Mouse (Mus musculus): ENCODE measurements around the gene Chst10. TPM values are rescaled to one million over a fixed set of nuclear protein-coding genes. Genes with fewer than 3 reads are reported as not detected.

Chst10 gene
- polyA plus RNA-seq, 1 experiment from 2014 or later: 3.9 TPM

DNA sequence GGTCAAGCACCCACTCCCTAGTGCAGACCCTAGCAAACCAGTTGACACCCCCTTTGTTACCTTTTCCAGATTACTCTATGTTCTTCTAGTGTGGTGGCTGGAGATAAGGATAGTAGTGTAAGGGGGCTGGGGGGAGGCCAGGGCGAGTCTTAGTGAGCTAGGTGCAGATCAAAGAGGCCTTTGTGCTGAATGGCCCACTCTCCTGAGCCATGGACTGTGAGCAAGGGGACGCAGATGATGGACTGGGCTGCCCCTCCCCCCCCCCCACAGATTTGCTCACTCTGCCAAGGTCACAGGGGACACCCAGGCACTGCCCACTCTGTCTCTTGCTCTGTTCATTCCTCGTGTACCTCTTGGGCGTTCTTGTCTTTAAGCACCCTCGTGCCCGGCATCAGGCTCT lies 10.9 kb downstream of the Chst10 start:
- Histone ChIP-seq H3K4me1 (replicated peaks; ENCODE audit: insufficient read depth, low read length) (no peaks in the 10 kb centered on the region), H3K27me3 (ENCODE audit: insufficient read depth, low read length) (no peaks in the 10 kb centered on the region), H3K9me3 (replicated peaks; ENCODE audit: low read length) (no peaks in the 10 kb centered on the region), H3K9ac (ENCODE audit: low read depth, low read length) (no peak overlapping the region), H3K27ac (no peak overlapping the region), H3K36me3 (ENCODE audit: insufficient read depth, low read length) (no peaks in the 10 kb centered on the region), H3K4me2 (ENCODE audit: low read length) (no peak overlapping the region), H3K4me3 (replicated peaks; ENCODE audit: low read depth, low read length) (no peak overlapping the region)
- no peak for DNase-seq (ENCODE audit: low spot score)
- WGBS: 70% methylated on average over 6 of the region's 6 CpGs
- no peak for TF ChIP-seq CTCF (IDR thresholded peaks at IDR 0.05; ENCODE audit: low read depth)
- no peak for ATAC-seq (replicated peaks; ENCODE audit: low FRiP score, low read depth)

DNA sequence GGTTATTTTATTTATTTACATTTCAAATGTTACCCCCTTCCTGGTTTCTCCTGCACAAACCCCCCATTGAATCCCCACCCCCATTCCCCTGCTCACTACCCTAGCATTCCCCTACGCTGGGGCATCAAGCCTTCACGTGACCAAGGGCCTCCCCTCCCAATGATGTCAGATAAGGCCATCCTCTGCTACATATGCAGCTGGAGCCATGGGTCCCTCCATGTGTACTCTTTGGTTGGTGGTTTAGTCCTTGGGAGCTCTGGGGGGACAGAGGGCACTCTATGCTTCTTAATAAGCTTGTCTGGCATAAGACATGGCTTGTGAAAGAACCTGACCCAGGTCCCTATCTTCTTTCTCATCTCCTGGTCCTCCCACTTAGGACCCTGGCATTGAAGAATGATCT lies 11.4 kb downstream of the Chst10 start:
- no peak overlapping the region for H3K4me3 ChIP-seq (replicated peaks; ENCODE audit: low read depth, low read length)
- no peaks in the 10 kb centered on the region for H3K4me1 ChIP-seq (replicated peaks; ENCODE audit: insufficient read depth, low read length)
- H3K27me3 ChIP-seq (ENCODE audit: insufficient read depth, low read length): no peaks in the 10 kb centered on the region
- ATAC-seq (replicated peaks; ENCODE audit: low FRiP score, low read depth) (no peak), DNase-seq (ENCODE audit: low spot score) (no peak)
- no peak overlapping the region for H3K27ac ChIP-seq
- WGBS: 78% methylated on average over 2 of the region's 2 CpGs
- H3K9ac ChIP-seq (ENCODE audit: low read depth, low read length): no peak overlapping the region
- H3K36me3 ChIP-seq (ENCODE audit: insufficient read depth, low read length): no peaks in the 10 kb centered on the region
- no peak for TF ChIP-seq CTCF (IDR thresholded peaks at IDR 0.05; ENCODE audit: low read depth)
- H3K4me2 ChIP-seq (ENCODE audit: low read length): no peak overlapping the region
- H3K9me3 ChIP-seq (replicated peaks; ENCODE audit: low read length): no peaks in the 10 kb centered on the region

DNA sequence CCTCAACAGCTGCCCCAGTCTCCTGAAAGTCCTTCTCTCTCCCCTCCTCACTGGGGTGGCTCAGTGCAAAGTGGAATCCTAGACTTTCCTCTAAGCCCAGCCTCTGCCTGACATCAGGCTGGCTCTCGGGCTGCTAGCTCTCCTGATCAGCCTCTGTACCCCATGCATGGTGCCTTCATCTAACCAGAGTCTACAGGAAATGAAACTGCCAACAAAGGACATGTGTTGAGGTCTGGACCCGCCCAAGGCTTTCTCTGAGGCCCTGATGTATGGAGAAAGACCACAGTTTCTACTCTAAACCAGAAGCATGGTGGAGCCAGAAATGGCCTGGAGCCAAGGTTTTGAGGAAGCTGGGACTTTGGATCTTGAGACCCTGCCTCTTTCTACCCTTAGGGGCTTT lies 12.0 kb downstream of the Chst10 start:
- Histone ChIP-seq H3K4me1 (replicated peaks; ENCODE audit: insufficient read depth, low read length) (no peaks in the 10 kb centered on the region), H3K4me2 (ENCODE audit: low read length) (no peak overlapping the region), H3K27me3 (ENCODE audit: insufficient read depth, low read length) (no peaks in the 10 kb centered on the region), H3K36me3 (ENCODE audit: insufficient read depth, low read length) (no peaks in the 10 kb centered on the region), H3K9ac (ENCODE audit: low read depth, low read length) (no peak overlapping the region), H3K9me3 (replicated peaks; ENCODE audit: low read length) (no peaks in the 10 kb centered on the region), H3K4me3 (replicated peaks; ENCODE audit: low read depth, low read length) (no peak overlapping the region), H3K27ac (no peak overlapping the region)
- no peak for TF ChIP-seq CTCF (IDR thresholded peaks at IDR 0.05; ENCODE audit: low read depth)
- ATAC-seq (replicated peaks; ENCODE audit: low FRiP score, low read depth) (no peak), DNase-seq (ENCODE audit: low spot score) (no peak)
- WGBS: 66% methylated on average over 2 of the region's 2 CpGs

DNA sequence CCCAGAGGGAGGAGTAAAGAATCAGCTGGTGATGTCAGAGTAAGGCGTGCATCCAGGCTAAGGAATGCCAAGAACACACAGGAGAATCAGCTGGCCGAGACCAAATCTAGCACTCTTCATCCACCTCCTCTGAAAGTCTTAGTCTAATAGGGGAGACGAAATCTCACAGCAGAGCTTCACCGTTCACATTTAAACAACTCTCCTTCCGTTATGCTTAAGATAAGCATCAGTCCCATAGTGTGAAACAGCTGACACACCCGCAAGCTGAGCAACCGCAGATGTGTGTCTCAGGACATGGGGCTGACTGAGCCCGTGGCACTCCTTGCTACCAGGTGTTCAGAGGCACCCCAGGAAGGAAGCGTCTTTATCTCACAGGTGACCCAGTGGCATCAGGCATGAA lies 14.2 kb downstream of the Chst10 start:
- Histone ChIP-seq H3K4me1 (replicated peaks; ENCODE audit: insufficient read depth, low read length) (no peaks in the 10 kb centered on the region), H3K9me3 (replicated peaks; ENCODE audit: low read length) (no peaks in the 10 kb centered on the region), H3K4me3 (replicated peaks; ENCODE audit: low read depth, low read length) (no peak overlapping the region), H3K9ac (ENCODE audit: low read depth, low read length) (no peak overlapping the region), H3K4me2 (ENCODE audit: low read length) (no peak overlapping the region), H3K36me3 (ENCODE audit: insufficient read depth, low read length) (no peaks in the 10 kb centered on the region), H3K27ac (no peak overlapping the region), H3K27me3 (ENCODE audit: insufficient read depth, low read length) (no peaks in the 10 kb centered on the region)
- no peak for DNase-seq (ENCODE audit: low spot score)
- ATAC-seq (replicated peaks; ENCODE audit: low FRiP score, low read depth): no peak
- 83% methylated on average over 9 of the region's 9 CpGs for WGBS
- TF ChIP-seq CTCF (IDR thresholded peaks at IDR 0.05; ENCODE audit: low read depth): no peak

DNA sequence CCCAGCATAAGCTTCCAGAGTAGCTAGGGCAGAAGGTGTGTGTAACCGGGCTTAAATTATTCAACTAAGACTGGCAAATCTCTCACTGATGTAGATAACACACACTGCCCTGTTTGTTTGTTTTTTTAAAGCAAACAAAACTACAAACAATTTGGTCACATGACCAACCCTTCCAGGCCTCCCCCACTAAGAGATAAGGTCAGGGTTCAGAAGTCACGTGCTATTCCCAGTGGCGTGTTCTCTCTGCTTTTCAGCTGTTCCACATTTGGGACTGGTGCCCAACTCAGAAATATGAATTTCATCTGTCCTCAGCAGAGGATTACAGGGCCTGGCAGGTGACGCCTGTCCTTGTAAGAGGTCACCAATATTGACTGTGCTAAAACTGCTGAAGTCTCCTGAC lies 15.2 kb downstream of the Chst10 start:
- H3K36me3 ChIP-seq (ENCODE audit: insufficient read depth, low read length): no peaks in the 10 kb centered on the region
- no peaks in the 10 kb centered on the region for H3K9me3 ChIP-seq (replicated peaks; ENCODE audit: low read length)
- no peak overlapping the region for H3K4me3 ChIP-seq (replicated peaks; ENCODE audit: low read depth, low read length)
- H3K4me1 ChIP-seq (replicated peaks; ENCODE audit: insufficient read depth, low read length): no peaks in the 10 kb centered on the region
- H3K9ac ChIP-seq (ENCODE audit: low read depth, low read length): no peak overlapping the region
- 81% methylated on average over 4 of the region's 4 CpGs for WGBS
- no peaks in the 10 kb centered on the region for H3K27me3 ChIP-seq (ENCODE audit: insufficient read depth, low read length)
- TF ChIP-seq CTCF (IDR thresholded peaks at IDR 0.05; ENCODE audit: low read depth): no peak
- H3K27ac ChIP-seq: no peak overlapping the region
- no peak overlapping the region for H3K4me2 ChIP-seq (ENCODE audit: low read length)
- ATAC-seq (replicated peaks; ENCODE audit: low FRiP score, low read depth): no peak
- no peak for DNase-seq (ENCODE audit: low spot score)

DNA sequence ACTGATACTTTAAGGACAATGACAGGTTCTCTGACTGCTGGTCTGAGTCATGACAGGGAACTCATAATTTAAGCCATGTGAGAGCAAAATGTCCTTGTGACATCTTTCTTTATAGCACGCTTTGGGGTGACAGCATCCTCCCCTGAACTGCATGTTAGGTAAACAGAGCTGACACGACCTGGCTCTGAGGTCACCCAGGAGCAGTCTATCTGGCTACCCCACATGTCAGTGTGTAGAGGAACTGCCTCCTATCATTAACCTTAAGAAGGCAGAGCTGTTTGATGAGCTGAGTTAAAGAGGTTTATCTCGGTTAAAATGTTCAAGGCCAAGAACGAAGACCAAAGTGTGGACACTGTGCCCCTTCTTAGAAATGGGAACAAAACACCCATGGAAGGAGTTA lies 16.6 kb downstream of the Chst10 start:
- H3K27ac ChIP-seq: no peak overlapping the region
- 39% methylated on average over 4 of the region's 4 CpGs for WGBS
- no peaks in the 10 kb centered on the region for H3K4me1 ChIP-seq (replicated peaks; ENCODE audit: insufficient read depth, low read length)
- DNase-seq (ENCODE audit: low spot score) (no peak), ATAC-seq (replicated peaks; ENCODE audit: low FRiP score, low read depth) (no peak)
- H3K4me3 ChIP-seq (replicated peaks; ENCODE audit: low read depth, low read length): no peak overlapping the region
- TF ChIP-seq CTCF (IDR thresholded peaks at IDR 0.05; ENCODE audit: low read depth): no peak
- H3K4me2 ChIP-seq (ENCODE audit: low read length): no peak overlapping the region
- H3K9me3 ChIP-seq (replicated peaks; ENCODE audit: low read length): no peaks in the 10 kb centered on the region
- no peaks in the 10 kb centered on the region for H3K27me3 ChIP-seq (ENCODE audit: insufficient read depth, low read length)
- no peaks in the 10 kb centered on the region for H3K36me3 ChIP-seq (ENCODE audit: insufficient read depth, low read length)
- no peak overlapping the region for H3K9ac ChIP-seq (ENCODE audit: low read depth, low read length)

DNA sequence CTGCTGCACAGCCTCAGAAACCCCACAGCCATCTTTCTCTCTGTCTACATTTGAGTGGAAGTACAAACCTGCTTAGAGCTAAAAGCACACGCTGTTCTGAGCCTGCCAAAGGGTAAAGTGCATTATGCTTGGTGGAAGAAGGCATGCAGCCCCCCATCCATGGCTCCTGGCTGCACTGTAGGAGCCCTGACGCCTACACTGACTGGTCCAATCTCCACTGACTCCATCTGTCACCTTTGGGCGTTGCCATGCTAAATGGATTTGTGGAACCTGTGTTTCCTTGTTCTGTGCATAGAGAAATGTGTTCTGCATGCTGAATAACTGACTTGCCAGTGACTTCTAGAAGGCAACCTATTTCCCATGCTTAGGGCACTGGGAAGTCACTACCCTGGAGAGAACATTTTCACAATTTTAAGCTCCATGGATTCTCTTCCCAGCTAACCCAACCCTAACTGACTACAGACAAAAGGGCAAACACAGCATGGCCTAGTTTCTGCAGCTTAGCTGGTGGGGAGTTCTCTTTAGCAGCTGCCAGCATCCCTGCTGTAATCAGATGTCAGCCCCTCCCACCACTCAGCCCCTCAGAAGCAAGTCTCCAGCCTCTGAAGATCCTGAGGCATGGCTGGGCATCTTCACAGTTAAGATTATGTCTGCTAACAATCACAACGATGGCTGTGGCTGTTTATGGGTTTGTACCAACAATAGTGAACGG lies 21.1 kb downstream of the Chst10 start:
- Histone ChIP-seq H3K36me3 (ENCODE audit: insufficient read depth, low read length) (no peaks in the 10 kb centered on the region), H3K4me1 (replicated peaks; ENCODE audit: insufficient read depth, low read length) (no peaks in the 10 kb centered on the region), H3K27ac (no peak overlapping the region), H3K9me3 (replicated peaks; ENCODE audit: low read length) (no peaks in the 10 kb centered on the region), H3K4me2 (ENCODE audit: low read length) (no peak overlapping the region), H3K27me3 (ENCODE audit: insufficient read depth, low read length) (no peaks in the 10 kb centered on the region), H3K9ac (ENCODE audit: low read depth, low read length) (no peak overlapping the region), H3K4me3 (replicated peaks; ENCODE audit: low read depth, low read length) (no peak overlapping the region)
- TF ChIP-seq CTCF (IDR thresholded peaks at IDR 0.05; ENCODE audit: low read depth): no peak
- ATAC-seq (replicated peaks; ENCODE audit: low FRiP score, low read depth) (no peak), DNase-seq (ENCODE audit: low spot score) (no peak)
- WGBS: 68% methylated on average over 5 of the region's 5 CpGs
